Mouse (Mus musculus) heart, embryonic 10.5 days (tissue): ENCODE data around the gene Asns. TPM values are rescaled to one million over a fixed set of nuclear protein-coding genes. Genes with fewer than 3 reads are reported as not detected.
"Not testable (repeated sequence)": the region's sequence is repeated elsewhere in the genome, so short reads cannot be mapped to it uniquely, and the experiment has no call there.

Experiments used
- DNase-seq: peaks from one replicate; pipeline ENCODE4 v3.0.0-alpha.2; 2017; ENCODE audit warnings: low spot score
- H3K27ac ChIP-seq: fragments of 300-500 bp; sonication (generic); 2 replicates; pipeline ENCODE4 v1.5.1; 2016; ENCODE audit warnings: mild to moderate bottlenecking
- H3K27me3 ChIP-seq: fragments of 300-500 bp; sonication (generic); 2 replicates; pipeline ENCODE4 v1.6.1; 2016; ENCODE audit warnings: mild to moderate bottlenecking; ENCODE audit not compliant: poor library complexity, insufficient read depth, severe bottlenecking
- H3K36me3 ChIP-seq: fragments of 300-500 bp; sonication (generic); 2 replicates; pipeline ENCODE4 v1.6.1; 2016; ENCODE audit warnings: mild to moderate bottlenecking, moderate library complexity
- H3K4me1 ChIP-seq: fragments of 300-500 bp; sonication (generic); 2 replicates; pipeline ENCODE4 v1.6.1; 2016; ENCODE audit warnings: mild to moderate bottlenecking
- H3K4me3 ChIP-seq: fragments of 300-500 bp; sonication (generic); 2 replicates; pipeline ENCODE4 v1.5.1; 2016; ENCODE audit warnings: mild to moderate bottlenecking, moderate library complexity
- H3K9me3 ChIP-seq: fragments of 300-500 bp; sonication (generic); 2 replicates; pipeline ENCODE4 v1.6.1; 2016; ENCODE audit warnings: mild to moderate bottlenecking, moderate library complexity
- WGBS: fragments of 180-500 bp; shearing (Covaris S2); methylation state at CpG from one replicate; pipeline ENCODE4 v1.1.7; 2016; 5-methylcytosine and 5-hydroxymethylcytosine counted together
- polyA plus RNA-seq: library from polyadenylated mRNA; unstranded; fragments of >200 nt; fragmentation: Nextera tagmentation; extraction: Ambion mirVana; gene quantifications from 2 replicates; pipeline ENCODE4 v1.2.1, GENCODE M21; 2016

Gene Asns
- polyA plus RNA-seq, 1 experiment from 2014 or later: 84.5 TPM

DNA sequence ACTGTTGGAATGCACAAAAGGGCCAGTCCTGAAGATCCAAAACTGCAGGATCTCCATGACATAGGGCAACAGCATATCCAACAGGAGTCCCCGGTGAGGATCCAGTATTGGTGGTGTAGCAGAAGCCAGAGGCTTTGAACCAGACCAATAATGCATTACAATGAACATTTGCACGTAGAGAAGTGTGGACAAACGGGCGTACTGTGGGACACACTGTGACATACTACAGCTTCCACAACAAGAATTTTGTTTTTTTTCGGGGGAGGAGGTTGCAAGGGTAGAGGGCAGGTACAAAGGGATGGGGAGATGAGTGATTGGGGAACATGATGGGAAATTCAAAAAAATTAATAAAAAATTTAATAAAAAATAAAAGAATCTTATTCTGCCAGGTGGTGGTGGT lies 23.3 kb downstream of the Asns start:
- Histone ChIP-seq H3K27ac (no peak overlapping the region), H3K36me3 (no peaks in the 10 kb centered on the region), H3K4me3 (no peak overlapping the region), H3K27me3 (no peaks in the 10 kb centered on the region), H3K9me3 (no peaks in the 10 kb centered on the region), H3K4me1 (no peaks in the 10 kb centered on the region)
- no peak for DNase-seq
- 85% methylated on average over 5 of the region's 5 CpGs for WGBS

DNA sequence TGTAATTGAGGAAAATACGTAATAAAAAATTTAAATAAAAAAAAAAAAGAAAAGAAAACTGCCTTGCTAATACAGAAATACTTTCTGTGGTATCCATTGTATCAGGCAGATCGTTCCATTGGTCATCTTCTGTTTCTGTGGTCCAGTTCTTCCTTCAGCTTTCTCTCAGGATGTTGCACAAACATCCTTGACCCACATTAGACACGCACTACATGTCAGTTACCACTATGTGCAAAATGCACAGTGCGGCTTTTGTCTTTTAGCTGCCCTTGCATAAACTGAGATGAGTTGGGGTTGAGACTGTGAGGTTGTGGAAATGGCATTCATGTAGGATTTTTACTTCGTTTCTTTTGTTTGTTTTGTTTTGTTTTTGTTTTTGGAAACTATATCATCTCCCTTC lies 24.7 kb downstream of the Asns start:
- Histone ChIP-seq H3K27me3 (no peaks in the 10 kb centered on the region), H3K27ac (no peak overlapping the region), H3K36me3 (no peaks in the 10 kb centered on the region), H3K9me3 (no peaks in the 10 kb centered on the region), H3K4me1 (no peaks in the 10 kb centered on the region), H3K4me3 (no peak overlapping the region)
- no peak for DNase-seq
- WGBS: 84% methylated on average over 5 of the region's 5 CpGs

DNA sequence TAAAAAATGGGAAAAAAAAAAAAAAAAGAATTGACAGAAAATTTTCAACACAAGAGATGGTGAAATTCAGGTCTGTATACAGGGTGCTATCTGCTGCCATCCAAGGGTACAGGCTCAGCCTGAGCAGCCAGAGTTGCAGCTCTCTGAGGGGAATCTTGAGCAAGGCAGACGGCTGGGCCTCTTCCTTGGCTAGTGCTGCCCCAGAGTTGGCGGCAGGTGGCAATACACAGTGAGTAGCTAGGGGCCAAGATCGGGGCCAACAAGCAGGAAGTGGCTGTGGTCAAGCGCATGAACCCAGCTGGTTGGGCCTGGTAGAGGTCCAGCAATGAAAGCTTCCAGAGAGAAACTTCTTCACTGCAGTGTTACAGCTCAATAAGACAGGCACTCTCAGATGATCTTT lies 27.2 kb downstream of the Asns start:
- not testable (repeated sequence) for H3K27ac ChIP-seq, H3K27me3 ChIP-seq, H3K4me3 ChIP-seq, H3K9me3 ChIP-seq, H3K4me1 ChIP-seq, DNase-seq, H3K36me3 ChIP-seq
- 83% methylated on average over 4 of the region's 4 CpGs for WGBS

DNA sequence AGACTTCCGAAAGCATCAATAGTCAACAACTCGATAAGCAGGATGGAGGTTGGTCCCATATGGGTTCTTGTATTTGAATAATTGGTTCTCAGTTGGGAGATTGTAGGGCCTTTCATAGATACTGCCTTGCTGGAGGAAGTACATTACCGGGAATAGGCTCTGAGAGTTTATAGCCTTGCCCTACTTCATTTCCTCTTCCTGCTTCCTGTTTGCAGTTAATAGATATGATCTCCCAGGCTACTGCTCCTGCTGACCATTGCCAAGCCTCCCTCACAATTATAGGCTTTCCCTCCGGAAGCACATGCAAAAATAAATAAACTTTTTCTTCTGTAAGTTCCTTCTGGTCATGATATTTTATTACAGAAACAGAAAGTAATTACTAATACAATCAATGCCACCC lies 31.6 kb downstream of the Asns start:
- Histone ChIP-seq H3K9me3 (no peaks in the 10 kb centered on the region), H3K4me1 (no peaks in the 10 kb centered on the region), H3K4me3 (no peak overlapping the region), H3K27me3 (no peaks in the 10 kb centered on the region), H3K36me3 (no peaks in the 10 kb centered on the region), H3K27ac (no peak overlapping the region)
- DNase-seq: no peak
- WGBS: 61% methylated on average over 4 of the region's 4 CpGs

DNA sequence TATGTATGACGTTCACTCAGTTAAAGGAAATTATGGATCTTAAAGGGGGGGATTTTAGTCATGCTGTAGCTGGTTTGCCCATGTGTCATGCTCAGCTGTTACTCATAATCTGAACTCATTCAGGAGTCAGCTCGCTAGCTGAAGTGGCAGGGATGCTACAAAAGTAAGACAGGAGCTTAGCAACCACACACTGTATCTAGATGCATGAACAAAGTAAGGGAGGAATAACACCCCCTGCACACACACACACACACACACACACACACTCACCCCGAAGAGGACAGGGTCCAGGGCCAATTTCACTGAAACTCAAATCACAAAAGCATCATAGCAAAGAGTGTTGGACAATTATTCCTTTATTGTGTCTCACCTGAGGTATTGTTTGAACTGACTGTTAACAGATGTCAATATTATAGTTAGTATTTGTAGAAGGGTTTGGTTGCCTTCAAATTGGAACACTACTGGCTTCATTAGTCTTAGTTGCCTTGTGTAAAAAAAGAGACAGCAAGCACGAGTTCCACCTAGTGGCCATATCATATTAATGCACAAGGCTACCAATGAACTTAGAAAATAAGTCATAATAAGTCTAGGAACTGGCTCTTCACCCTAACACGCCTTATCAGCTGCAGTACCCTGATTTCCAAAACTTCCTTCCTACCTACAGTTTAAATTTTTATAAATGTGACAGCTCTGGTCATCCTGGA lies 32.5 kb downstream of the Asns start:
- Histone ChIP-seq H3K36me3 (no peaks in the 10 kb centered on the region), H3K9me3 (no peaks in the 10 kb centered on the region), H3K27me3 (no peaks in the 10 kb centered on the region), H3K4me1 (no peaks in the 10 kb centered on the region), H3K4me3 (no peak overlapping the region), H3K27ac (no peak overlapping the region)
- WGBS: 61% methylated on average over 5 of the region's 5 CpGs
- no peak for DNase-seq

DNA sequence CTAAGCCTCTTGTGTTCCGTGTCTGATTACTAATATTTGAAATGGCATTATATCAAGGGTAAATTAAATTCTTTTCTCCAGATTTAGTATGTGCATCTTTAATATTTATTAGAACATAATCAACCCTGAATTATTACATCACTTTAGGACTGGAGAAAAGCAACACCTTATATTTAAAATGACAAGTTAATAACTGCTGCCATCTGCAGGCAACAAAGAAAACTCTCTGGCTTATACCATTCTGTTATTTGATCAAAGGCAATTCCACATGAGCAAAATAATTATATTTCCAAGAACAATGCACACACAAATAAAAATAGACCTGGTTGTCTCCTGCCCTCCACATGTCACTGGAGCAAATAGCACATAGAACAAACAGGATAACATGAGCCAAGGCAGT lies 36.5 kb downstream of the Asns start:
- Histone ChIP-seq H3K27me3 (no peaks in the 10 kb centered on the region), H3K36me3 (no peaks in the 10 kb centered on the region), H3K27ac (no peak overlapping the region), H3K9me3 (no peaks in the 10 kb centered on the region), H3K4me1 (no peaks in the 10 kb centered on the region), H3K4me3 (no peak overlapping the region)
- no peak for DNase-seq
- 82% methylated on average over 1 of the region's 1 CpGs for WGBS

DNA sequence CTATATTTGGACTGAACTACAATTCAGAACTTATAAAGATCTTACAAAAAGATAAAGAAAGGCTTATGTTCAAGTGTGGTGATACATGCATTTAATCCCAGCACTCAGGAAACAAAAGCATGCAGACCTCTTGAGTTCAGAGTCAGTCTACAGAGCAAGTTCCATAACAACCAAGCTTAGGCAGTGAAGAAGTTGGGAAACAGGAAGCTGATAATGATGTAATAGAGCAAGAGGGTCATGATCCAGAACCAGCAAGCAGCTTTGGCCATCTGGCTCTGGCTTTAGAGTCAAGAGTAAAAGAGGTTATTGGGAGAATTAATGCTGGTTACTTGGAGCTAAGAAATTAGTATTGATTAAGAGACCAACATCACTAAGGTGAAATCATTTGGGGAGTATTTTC lies 44.6 kb downstream of the Asns start:
- Histone ChIP-seq H3K4me3 (no peak overlapping the region), H3K4me1 (no peaks in the 10 kb centered on the region), H3K9me3 (no peaks in the 10 kb centered on the region), H3K27ac (no peak overlapping the region), H3K27me3 (no peaks in the 10 kb centered on the region), H3K36me3 (no peaks in the 10 kb centered on the region)
- no peak for DNase-seq

Other genes starting within 250 kb of the Asns start
- gene Tac1, start 138.4 kb downstream of the Asns start, polyA plus RNA-seq: 0.37 TPM in 1 of 2 replicates, not detected in the other
- gene C1galt1, start 151.6 kb upstream of the Asns start, polyA plus RNA-seq: 3.4 and 3.5 TPM in 2 replicates